Mouse (Mus musculus) right cerebral cortex, postnatal 36 days (tissue): ENCODE measurements at regions not wholly inside any gene's neighbourhood (a gene's known extent, or its start where the extent isn't known, plus 50 kb on each side); places are given as distances from the start of the nearest gene placed in this dataset.

Experiments used
- DNase-seq, 2 experiments: peaks; one replicate each; pipeline ENCODE4 v3.0.0; 2022; ENCODE audit warnings: low spot score in 2 of 2, mixed read lengths in 1 of 2

DNA sequence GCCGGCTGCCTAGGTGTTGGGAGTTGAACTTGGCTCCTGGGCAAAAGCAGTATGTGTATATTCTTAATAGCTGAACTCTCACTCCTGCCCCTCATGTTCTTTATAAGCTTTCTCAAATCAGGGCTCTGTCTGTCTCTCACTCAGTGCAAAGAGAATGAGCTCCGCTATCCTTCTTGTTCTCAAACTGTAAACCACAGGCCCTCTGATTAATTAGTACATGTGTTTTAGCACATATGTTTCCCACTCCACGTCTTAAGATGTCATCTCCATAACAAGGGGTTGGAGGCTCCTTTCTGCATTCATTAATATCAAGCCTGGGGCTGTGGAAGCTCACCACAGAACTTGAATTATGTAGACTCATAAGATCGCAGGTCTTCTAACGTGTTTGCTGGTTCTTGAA, 104.7 kb downstream of the Nsun3 start:
- DNase-seq: no peak

DNA sequence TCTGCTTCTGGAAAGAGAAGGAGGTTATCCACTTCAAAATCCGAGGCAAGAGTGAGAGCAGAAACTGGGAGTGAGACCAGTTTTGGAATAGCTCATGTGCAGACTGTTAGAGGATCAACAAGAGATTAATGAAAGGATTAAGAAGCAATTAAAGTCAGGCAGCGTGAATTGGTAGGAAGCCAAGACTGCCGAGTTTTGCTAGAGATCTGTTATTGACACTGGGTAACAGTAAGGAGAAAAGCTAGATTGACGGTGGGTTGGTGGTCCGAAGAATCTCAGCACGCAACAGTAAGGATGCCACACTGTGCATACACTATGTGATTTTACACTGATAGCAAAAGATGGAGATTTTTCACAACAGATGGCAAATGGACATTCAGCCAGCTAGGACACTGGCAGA, 109.8 kb downstream of the Nsun3 start:
- DNase-seq: no peak

DNA sequence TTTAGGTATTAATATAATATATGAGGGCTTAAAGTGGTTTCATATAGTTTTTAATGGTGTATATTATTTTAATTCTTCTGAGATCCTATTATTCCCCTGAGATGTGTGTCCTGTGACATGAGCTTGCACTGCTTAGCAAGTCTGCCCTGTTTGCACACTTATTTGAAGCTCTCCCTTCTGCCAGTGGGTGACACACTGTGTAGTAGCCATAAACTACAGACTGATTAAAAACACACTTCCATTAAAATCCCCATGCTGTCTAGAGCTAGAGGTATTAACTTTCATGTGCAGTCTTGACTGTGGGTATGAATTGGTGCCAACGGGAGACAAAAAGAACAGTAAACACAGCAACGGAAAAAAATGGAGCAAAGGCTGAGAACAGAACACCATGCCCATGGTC, 129.2 kb downstream of the Nsun3 start:
- no peak for DNase-seq

DNA sequence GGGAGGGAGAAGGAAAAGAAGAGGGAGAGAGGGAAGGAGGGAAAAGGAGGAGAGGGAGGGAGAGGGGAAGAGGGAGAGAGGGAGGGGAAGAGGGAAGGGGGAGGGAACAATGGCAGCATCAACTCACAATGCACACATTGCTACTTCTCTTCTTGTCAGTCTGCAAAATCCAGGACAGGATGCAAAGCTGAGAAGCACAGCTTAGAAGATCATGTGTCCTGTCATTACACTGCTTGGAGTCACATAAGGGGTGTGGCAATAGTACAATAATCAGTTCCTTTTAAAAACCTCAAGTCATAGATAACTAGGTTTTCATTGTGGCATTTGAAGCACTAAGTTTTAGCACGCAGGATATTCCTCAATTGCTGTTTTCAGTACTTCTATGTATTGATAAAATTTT, 132.2 kb downstream of the Nsun3 start:
- no peak for DNase-seq

DNA sequence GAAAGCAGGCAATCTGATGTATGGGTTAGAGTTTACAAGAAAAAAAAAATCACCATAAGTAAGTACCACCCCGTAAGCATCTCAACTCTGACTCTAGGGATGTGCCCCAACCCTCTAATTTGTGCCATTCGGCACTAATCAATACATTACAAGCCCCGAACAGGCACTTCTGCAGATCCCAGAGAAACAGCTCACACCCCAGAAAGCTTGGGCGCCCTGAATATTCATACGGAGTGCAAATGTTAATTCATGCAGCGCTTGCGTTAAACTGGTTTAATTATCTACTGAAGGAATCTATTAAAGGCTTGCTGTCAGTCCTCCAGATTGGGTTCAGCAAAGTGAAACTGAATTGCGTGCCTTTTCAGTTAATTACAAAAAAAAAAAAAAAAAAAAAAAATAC, 132.8 kb downstream of the Nsun3 start:
- DNase-seq: no peak

DNA sequence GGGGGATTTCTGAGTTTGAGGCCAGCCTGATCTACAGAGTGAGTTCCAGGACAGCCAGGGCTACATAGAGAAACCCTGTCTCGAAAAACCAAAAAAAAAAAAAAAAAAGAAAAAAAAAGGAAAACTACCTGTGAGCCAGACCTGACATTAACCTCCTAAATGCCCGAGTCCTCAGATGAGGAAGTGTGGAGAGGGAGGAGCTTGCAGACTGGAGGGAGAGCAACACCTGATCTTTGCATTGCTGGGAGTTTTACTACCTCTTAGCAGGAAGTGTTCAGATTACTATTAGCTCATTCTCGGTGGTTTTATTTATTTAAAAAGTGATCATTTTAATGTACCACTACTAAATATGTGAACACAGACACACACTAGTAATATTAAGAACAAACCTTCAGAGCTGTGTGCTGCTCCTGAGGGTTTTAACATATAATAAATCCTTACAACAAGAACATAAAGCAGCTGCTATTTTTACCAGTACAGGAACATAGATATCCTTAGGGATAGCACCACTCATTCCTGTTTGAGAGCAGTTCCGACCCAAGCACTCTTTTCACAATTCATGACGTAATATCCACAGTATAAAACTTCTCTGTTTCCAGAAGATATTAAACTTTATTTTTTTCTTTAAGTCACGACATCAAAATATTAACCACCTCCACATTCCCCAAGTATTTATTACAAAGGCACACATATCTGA, 133.7 kb downstream of the Nsun3 start:
- no peak for DNase-seq

DNA sequence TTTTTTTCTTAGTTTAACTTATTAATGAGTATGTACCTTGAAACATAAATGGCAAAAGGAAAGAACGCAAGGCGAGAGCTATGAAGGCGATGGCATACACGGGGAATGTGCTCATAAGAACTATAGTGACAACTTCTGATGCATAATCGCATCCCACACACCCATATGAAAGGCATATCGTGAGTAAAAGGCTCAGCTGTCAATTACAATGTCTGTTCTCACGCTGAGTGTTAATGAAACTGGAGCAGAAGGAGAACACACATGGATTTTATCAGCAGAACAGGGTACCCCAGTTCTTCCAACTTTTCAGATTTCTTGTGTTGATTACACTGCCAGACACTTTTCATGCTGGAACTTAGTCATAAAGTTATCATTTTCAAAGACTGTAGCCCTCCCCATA, 135.8 kb downstream of the Nsun3 start:
- DNase-seq: no peak

DNA sequence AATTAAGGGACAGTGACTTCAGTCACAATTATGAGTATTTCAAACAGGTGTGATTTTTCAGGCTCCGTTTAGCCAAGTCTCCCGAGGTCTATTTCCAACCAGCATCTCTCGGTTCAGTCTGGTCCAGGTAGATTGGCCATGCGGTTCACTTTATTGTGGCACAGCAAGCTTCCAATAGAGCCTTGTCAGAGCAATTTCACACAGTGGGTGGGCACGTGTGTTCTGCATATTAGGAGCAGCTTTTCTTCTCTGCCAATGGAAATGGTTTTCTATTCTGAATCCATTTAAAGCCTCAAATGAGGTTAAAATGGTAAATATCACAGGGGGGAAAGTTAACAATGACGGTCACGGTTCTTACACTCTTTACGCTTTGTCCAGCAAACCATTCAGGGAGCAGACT, 138.3 kb downstream of the Nsun3 start:
- DNase-seq: no peak

DNA sequence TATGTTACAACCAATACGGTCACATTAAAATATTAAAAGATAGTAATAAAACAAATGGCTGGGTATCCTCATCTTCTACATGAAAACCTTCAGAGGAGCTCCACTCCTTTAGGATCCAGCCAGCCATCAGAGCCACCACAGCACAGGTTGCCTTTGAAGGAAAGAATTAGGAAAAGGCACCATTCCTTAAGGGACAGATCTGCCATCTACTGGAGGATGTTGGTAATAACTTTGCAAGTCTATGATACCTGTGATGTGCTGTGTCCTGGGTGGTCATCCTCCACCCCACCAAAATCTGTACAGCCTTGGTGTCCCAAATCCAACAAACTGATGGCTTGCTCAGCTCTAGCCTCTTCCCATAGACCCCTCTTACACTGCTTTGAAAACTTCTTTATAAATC, 140.5 kb downstream of the Nsun3 start:
- DNase-seq: no peak

DNA sequence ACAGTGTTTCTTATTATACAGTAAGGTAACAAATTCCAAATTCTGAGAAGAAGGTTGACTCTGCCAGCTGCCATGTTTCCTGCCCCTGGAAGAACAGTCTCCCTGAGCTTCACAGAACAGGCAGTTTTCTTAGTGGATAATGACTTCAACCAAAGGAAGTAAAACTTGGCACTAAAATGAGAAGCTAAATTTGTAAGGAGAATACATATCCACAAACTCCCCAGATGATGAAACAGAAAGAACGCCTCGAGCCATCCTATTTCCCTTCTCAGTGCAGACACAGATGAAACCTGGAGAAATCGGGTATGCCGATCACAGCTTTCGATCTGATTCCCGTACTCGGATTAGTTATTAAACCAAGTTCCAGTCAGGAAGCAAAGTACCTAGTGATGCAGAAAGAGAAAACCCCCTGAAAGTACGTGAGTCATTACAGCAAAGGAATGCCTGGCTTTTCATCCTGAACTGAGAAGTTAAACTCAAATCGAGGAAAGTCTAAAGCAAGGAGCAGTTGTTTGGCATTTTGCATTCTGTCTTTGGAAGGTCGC, 143.7 kb downstream of the Nsun3 start:
- no peak for DNase-seq

DNA sequence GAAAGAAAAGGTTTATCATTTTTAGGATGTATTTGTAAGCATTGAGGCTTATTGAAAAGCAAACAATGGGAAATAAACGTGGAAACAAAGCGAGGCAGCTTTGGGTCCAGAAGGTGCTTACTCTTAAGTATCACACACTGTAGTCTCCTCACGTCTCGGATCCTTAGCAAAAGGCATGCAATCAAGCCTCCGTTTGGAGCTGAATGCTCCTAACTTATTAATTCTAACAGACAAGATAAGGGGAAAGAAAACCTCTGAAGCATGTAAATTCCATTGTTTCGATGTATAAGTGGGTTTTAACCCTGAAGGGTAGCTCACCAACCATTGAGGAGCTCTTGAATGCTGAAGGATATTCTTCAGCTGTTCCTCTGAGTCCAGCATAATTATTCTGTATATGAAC, 162.7 kb downstream of the Nsun3 start:
- no peak for DNase-seq

DNA sequence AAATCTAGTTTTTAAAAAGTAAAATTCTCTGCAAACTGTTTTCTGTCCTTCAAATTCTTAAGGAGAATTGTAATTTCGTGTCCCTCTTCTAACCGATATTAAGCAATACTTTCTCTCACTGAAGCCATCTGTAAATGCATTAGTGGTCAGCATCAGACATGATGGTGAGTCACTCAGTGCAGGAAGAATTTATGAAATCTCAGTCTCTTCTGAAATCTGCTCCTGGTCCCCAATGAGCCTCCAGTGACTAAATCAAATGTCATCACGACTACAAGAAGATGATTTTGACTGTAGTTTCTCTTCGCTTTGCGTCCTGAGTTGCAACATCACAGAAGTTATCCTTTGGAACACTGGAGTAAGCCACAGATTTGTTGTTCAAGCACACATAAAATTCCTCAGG, 175.7 kb downstream of the Nsun3 start:
- DNase-seq: no peak

DNA sequence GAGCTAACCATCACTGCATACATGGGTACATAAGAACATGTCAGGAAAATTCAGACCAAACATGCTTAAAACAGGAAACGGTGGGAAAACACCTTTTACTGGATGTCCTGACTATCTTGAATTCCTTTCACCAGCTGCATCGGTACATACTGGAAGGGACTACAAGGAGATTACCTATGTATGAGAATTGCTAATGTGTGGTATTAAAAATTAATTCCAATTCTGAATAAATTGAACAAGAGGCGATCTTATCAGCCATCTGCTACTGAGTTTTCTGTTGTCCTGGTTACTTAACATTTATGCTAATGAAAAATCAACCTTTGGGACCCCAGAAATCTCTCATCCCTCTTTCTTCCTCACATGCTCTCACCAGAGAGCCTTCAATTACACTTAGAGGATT, 178.0 kb downstream of the Nsun3 start:
- DNase-seq: no peak

DNA sequence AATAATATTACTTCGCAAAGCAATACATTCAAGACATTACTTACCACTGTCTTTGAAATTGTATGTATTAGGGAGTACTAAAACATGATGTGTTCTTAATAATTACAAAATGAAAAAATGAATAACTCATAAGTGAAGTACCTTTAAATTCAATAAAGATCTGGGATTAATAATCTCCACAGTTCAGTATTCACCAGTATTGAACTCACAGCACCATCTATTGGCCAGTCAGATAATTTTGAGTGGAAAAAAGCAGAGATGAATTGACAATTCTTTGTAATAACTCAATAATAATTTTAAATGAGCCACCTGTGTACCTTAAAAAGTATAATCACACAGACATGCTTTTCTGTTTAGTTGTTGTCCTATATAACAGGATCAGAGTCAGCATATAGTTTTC, 180.7 kb downstream of the Nsun3 start:
- DNase-seq: no peak

DNA sequence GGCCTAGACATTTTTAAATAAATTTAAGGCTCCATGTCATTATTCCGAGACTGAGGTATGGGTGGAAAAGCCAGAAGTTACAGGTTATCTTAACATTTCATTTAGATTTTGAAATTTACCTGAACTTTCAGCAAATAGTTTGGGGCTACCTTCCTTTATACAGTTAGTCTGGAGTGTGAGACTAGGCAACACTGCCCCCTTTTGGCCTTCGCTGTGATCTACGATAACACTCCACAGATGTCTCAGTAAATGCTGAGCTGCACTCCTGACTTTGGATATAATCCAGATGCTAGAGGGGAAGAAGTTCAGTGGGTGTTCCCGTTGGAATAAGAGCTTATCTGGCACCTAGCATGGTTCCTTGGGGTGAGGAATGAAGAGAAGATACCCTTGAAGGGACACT, 224.6 kb downstream of the Nsun3 start:
- peak; percentile 7 to 25 for DNase-seq

DNA sequence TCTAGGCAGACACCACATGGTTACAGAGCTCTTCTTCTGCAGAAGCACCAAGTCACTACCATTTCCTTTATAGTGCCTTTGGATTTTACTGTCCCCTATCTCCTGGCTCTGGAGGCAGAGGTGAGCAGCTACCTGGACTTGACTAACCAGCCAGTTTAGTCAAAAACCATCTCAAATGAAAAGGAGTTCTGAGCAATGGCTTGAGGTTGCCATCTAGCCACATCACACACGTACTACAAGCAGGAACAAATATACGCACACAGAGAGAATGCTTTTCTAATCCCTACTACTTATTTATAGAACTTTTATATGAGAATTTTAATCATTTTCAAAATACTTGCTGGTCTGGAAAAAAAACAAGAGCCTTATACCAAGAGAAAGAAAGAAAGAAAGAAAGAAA, 243.5 kb downstream of the Nsun3 start:
- DNase-seq: no peak

DNA sequence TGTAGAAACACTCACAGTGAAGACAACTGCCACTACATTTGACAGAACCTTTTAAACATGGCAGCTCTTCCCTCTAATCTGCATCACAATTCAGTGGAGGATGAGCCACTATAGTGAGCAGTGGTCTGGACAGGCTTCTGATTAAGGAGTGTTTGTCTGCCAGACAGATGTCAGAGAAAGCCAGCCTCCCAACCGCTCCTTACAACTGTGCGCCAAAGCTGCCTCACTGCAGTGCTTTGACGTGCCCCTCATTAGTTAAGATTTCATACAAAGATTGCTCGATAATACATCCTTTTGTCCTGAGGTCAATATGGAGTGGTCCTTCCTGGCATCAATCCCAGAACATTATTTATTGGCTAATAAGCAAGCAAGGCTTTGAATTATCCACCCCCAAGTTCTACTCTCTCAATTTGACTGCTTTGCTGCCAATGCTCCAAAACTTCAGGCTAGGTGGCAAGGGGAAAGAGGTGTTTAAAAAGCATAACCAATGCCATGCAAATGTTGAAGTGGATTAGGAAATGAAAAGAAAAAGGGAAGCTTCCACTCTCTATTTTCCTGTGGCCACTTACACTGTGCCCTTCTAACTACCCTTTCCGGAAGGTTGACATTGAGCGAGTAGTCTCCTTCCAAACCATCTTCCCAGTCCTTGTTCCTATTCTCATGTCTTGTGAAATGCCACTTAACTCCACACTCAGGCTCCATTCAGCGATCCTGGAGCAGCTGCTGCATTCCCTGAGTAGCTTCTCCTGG, 248.7 kb downstream of the Nsun3 start:
- no peak for DNase-seq

DNA sequence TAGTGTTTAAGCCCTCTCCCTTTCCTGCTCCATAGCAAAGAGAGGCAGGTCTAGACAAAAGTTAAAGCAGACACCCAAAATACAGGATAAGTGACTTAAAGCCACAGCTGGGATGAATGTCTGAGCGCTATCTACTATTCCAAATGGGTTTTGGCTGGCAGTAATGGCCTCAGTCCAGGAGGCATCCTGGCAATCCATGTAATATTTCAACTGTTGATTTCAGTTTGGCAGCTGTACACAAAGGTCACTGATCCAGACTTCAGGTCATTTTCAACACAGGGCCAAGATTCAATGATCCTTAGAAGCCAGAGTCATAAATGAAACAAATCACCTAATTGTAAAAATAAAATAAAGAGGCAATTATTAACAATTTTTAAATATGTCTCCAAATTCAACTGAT, 277.3 kb downstream of the Nsun3 start:
- DNase-seq: no peak

DNA sequence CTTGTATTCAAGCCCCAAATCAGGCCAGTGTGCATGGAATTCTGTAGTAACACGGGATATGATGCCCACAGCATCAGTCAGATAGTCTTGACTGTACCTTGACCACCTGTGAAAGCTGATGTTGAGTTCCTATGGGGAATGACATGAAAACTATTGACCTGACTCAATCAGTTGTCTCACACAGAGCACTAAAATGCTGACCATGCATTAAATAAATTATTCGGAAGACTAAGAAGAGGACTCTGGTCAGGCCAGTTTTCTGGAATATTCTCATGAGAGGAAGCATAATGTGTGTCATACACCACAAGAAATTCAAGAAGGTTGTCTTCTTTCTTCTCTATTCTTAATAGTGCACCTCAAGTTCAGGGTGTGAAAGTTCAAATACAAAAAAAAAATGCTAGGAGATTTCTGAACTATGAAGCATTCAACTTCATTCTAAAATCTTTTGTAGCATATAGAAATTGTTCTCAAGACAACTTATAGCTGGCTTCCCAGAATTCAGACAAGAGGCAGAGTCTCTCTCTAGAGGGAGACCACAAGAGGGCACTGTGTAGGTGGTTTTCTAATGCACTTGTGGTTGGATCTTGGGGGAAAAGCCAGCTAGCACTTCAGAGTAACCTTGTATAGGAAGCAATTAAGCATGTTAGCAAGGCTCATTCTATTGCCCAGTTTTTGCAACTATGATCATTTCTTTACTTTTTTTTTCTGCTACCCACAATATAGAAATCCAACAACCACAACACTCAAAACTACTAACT, 279.7 kb downstream of the Nsun3 start:
- no peak for DNase-seq

DNA sequence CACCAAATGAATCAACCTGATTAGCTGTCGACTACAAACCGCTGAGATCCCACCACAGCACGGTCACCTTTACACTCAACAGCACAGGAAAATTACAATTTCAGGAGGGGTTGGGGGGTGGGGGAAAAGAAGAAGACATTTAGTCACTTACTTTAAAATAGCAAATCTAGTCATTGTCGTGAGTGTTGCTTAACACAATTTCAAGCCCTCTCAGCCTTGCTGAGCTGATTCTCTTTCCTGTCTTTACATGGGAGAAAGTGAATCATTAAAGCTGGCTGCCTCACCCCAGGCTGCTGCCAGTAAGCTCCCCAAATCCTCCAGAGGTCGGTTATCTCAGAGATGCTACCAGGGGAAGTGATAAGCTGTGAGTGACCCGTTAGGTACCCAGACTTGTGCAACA, 285.7 kb downstream of the Nsun3 start:
- no peak for DNase-seq

DNA sequence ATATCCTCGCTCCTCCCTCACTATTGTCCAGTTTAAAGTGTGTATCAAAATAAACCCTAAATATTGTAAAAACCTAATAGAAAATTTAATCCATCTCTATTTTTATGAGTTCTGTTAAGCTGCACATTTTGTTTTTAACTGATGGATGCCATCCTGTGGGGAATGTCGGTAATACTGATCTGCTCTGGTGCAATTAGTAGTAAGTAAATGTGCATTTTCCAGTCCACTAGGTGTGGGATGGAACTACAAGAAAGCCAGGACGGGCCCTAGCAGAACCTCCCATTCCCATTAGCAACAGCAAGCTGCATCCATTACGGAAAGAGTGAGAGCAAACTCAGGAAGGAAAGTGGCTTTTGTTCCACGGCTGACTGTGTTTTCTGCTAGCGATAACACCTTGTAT, 286.3 kb downstream of the Nsun3 start:
- DNase-seq: peak; percentile 20 to 28

DNA sequence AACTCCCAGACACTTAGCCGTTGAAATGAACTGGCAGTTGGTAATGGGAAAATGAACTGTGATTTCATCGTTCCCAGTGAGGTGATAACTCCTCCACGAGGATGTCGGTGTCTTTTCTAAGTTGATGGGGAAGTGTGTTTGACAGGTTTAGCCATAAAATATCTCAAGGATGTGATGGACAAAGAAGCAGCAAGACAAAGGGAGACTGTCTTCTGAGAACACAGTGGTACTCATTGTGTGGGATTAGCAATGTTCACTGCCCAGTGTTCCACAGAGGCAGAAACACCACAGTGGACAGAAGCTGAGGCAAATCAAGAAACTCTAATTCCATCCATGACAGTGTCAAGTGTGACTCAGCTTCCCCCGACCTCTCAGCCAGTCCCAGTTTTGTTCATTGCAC, 287.9 kb downstream of the Nsun3 start:
- DNase-seq: no peak

DNA sequence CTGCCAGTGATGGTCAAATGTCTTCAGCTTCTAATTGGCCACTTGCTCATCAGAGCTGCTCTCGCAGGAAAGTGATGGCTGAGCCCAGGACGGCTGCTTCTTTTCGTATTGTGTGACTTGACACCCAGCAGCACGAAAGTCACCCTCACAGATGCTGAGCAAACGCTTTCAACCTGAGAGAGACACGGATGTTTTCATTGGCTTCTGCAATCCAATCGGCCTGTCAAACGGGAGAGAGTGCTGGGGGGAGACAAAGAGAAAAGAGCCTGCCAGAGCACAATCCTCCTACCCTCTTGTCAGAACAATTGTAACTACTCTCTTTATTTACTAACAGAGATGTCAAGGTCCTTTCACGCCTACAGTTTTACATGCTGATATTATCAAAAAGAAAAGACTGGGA, 289.9 kb downstream of the Nsun3 start:
- DNase-seq: no peak
